Mouse (Mus musculus): ENCODE measurements at regions not wholly inside any gene's neighbourhood (a gene's known extent, or its start where the extent isn't known, plus 50 kb on each side); places are given as distances from the start of the nearest gene placed in this dataset.

DNA sequence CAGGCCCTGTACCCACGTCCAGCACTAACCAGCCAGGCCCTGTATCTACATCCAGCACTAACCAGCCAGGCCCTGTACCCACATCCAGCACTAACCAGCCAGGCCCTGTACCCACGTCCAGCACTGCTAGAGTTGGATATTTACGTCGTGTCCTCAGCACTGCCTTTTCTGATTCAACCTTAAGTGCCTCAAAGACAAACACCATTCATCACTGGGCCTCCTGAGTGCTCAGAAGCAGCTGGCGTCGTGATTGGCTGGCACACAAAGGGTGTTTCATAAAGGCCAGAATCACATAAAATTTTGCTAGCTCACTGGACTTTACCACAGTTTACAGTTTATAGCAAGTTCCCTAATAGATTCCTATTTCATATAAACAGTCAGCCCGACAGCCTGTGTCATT is 59.8 kb upstream of the Gm9887 start:
- Histone ChIP-seq H3K4me2 (no peak overlapping the region), H3K27ac (peak overlapping the region; percentile 85)
- 40% methylated on average over 7 of the region's 7 CpGs for WGBS

DNA sequence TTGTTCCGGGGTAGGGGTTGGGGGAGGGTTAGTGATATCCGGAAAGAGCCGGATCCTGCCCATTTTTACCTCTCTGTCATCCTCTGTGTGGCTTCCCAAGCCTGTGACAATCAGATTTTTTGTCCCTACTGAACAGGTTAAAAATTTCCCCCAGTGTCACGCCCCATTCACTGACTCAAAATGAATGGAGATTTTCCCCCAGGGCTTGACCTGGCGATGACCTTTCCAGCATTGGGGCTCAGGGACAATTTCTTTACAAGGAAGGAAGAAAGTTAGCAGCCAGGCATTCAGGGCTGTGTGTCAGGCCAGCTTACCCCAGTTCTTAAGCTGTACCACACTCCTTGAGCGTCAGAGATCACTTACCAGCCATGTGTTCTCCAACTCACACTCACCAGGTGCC is 55.9 kb upstream of the Gm9887 start:
- no peak for ATAC-seq (ENCODE audit: insufficient number of reproducible peaks, insufficient read depth, low FRiP score, low TSS enrichment, low read depth)
- Histone ChIP-seq H3K27me3 (no peaks in the 10 kb centered on the region), H3K9me3 (0 out of 2 replicates have a peak, but pooled peaks cover 2% of the 10 kb centered on the region), H3K36me3 (no peaks in the 10 kb centered on the region), H3K4me1 (replicated peaks) (peaks cover 28% of the 10 kb centered on the region), H3K27ac (no peak overlapping the region), H3K4me2 (no peak overlapping the region), H3K4me3 (replicated peaks) (no peak overlapping the region), H3K9ac (replicated peaks) (no peak overlapping the region)
- whole genome bisulfite sequencing = 77% methylated on average over 6 of the region's 6 CpGs

More for the DNA sequence above, 59.8 kb upstream of the Gm9887 start:
- peaks cover 6% of the 10 kb centered on the region; the same call in 1 of the 2 replicates for H3K9me3 ChIP-seq
- H3K4me3 ChIP-seq (replicated peaks) = no peak overlapping the region
- no peaks in the 10 kb centered on the region for H3K36me3 ChIP-seq
- H3K4me1 ChIP-seq (replicated peaks) = peaks cover 15% of the 10 kb centered on the region; the same call in 1 of the 2 replicates
- H3K9ac ChIP-seq (replicated peaks) = no peak overlapping the region
- H3K27me3 ChIP-seq = no peaks in the 10 kb centered on the region
- ATAC-seq (ENCODE audit: insufficient number of reproducible peaks, insufficient read depth, low FRiP score, low TSS enrichment, low read depth) = no peak

DNA sequence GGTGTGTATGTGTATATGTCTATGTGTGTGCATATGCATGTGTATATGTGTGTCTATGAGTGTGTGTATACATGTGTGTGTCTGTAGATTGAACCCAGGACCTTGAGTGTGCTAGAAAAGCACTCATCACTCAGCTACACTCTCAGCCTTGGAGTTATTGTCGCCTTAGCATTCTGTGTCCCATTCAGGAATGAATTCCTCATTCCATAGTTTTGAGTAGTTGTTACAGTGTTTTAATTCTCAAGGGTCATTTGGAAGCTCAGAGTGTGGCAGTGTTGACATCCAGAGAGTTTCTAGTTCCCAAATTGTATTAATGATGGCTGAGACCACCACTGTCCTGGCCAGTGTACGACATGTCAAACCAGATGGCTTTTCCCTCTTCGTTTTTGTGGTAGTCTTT is 53.4 kb upstream of the Gm9887 start:
- H3K27me3 ChIP-seq = no peaks in the 10 kb centered on the region
- H3K4me1 ChIP-seq (replicated peaks) = peaks cover 18% of the 10 kb centered on the region
- no peak overlapping the region for H3K9ac ChIP-seq (replicated peaks)
- no peaks in the 10 kb centered on the region for H3K36me3 ChIP-seq
- H3K27ac ChIP-seq = no peak overlapping the region
- H3K4me2 ChIP-seq = no peak overlapping the region
- no peak for ATAC-seq (ENCODE audit: insufficient number of reproducible peaks, insufficient read depth, low FRiP score, low TSS enrichment, low read depth)
- no peak overlapping the region for H3K4me3 ChIP-seq (replicated peaks)
- peaks cover 14% of the 10 kb centered on the region; the same call in 1 of the 2 replicates for H3K9me3 ChIP-seq
- WGBS = 85% methylated on average over 3 of the region's 3 CpGs

DNA sequence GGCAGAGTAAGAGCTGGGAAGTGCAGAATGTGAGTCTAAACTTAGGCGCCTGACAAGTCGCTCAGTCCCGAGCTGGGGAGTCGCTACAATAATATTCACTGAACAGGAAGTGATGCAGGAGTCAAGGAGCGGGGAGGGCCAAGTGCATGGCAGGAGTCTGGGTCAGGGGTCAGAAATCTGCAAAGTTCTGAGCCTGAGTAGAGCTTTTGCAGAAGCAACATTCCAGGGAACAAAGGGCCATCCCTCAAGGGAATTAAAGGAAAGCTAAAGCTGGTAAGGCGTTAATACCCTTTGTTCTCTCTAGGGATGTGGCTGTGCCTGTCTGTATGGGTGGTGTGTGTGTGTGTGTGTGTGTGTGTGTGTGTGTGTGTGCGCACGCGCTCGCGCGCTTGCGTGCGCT is 52.7 kb upstream of the Gm9887 start:
- ATAC-seq (ENCODE audit: insufficient number of reproducible peaks, insufficient read depth, low FRiP score, low TSS enrichment, low read depth) = peak; percentile 29; the same call in 1 of the 2 replicates
- Histone ChIP-seq H3K27me3 (no peaks in the 10 kb centered on the region), H3K27ac (peak overlapping the region; percentile 62), H3K36me3 (no peaks in the 10 kb centered on the region), H3K9ac (replicated peaks) (no peak overlapping the region), H3K4me3 (replicated peaks) (no peak overlapping the region), H3K4me1 (replicated peaks) (peaks cover 18% of the 10 kb centered on the region), H3K9me3 (peaks cover 14% of the 10 kb centered on the region; the same call in 1 of the 2 replicates), H3K4me2 (no peak overlapping the region)
- WGBS = 62% methylated on average over 14 of the region's 14 CpGs

All from limb, embryonic 12.5 days (tissue).